Mouse (Mus musculus): ENCODE data around the gene Olfr1217. TPM values are rescaled to one million over a fixed set of nuclear protein-coding genes. Genes with fewer than 3 reads are reported as not detected.

Gene Olfr1217
- polyA plus RNA-seq, 1 experiment from 2014 or later = not detected

GRCm38 (mm10) chr2:88980181-88980580 lies 51.7 kb downstream of the Olfr1217 start, which contains the start of gene Gm13762:
Gene Gm13762, minus strand, starts transcription at chr2:88980281.
- no peak for DNase-seq (ENCODE audit: low spot score)
- WGBS = 78% methylated on average over 1 of the region's 1 CpGs
- no peaks in the 10 kb centered on the region for H3K4me1 ChIP-seq (ENCODE audit: insufficient read depth, low read depth, low read length)
- no peak within 1 kb of the TSS for H3K4me2 ChIP-seq (replicated peaks; ENCODE audit: low read depth, low read length)
- no peak for ATAC-seq
- no peaks in the 10 kb centered on the region for H3K27me3 ChIP-seq (replicated peaks; ENCODE audit: insufficient read depth, low read length)
- no peak within 1 kb of the TSS for H3K4me3 ChIP-seq (ENCODE audit: low read depth, low read length)
- H3K9ac ChIP-seq (replicated peaks; ENCODE audit: low read depth) = no peak within 1 kb of the TSS
- no peak within 1 kb of the TSS for H3K27ac ChIP-seq (ENCODE audit: low read length)
- TF ChIP-seq CTCF (IDR thresholded peaks at IDR 0.05) (no peak), EP300 (IDR thresholded peaks at IDR 0.05) (no peak)
- no peaks in the 10 kb centered on the region for H3K36me3 ChIP-seq (ENCODE audit: insufficient read depth, low read length)
- H3K9me3 ChIP-seq (ENCODE audit: low read length) = no peaks in the 10 kb centered on the region

Other genes starting within 250 kb of the Olfr1217 start
- gene Olfr1201, start 239.0 kb downstream of the Olfr1217 start, polyA plus RNA-seq (2015; fragmentation: Nextera tagmentation; extraction: Ambion mirVana) = not detected in 2 replicates
- not detected in 2 replicates for gene Olfr1202, start 217.6 kb downstream of the Olfr1217 start, polyA plus RNA-seq (2015; fragmentation: Nextera tagmentation; extraction: Ambion mirVana)
- gene Olfr1205, start 202.3 kb downstream of the Olfr1217 start, polyA plus RNA-seq (2015; fragmentation: Nextera tagmentation; extraction: Ambion mirVana) = not detected in 2 replicates
- not detected in 2 replicates for gene Olfr1204, start 182.8 kb downstream of the Olfr1217 start, polyA plus RNA-seq (2015; fragmentation: Nextera tagmentation; extraction: Ambion mirVana)
- not detected in 2 replicates for gene Olfr1206, start 168.8 kb downstream of the Olfr1217 start, polyA plus RNA-seq (2015; fragmentation: Nextera tagmentation; extraction: Ambion mirVana)
- not detected in 2 replicates for gene Olfr1208, start 129.8 kb downstream of the Olfr1217 start, polyA plus RNA-seq (2015; fragmentation: Nextera tagmentation; extraction: Ambion mirVana)
- gene Olfr1209, start 116.9 kb downstream of the Olfr1217 start, polyA plus RNA-seq (2015; fragmentation: Nextera tagmentation; extraction: Ambion mirVana) = not detected in 2 replicates
- not detected in 2 replicates for gene Olfr1211, start 94.0 kb downstream of the Olfr1217 start, polyA plus RNA-seq (2015; fragmentation: Nextera tagmentation; extraction: Ambion mirVana)
- gene Olfr1212, start 78.1 kb downstream of the Olfr1217 start, polyA plus RNA-seq (2015; fragmentation: Nextera tagmentation; extraction: Ambion mirVana) = not detected in 2 replicates
- not detected in 2 replicates for gene Gm13762, start 51.8 kb downstream of the Olfr1217 start, polyA plus RNA-seq (2015; fragmentation: Nextera tagmentation; extraction: Ambion mirVana)
- gene Olfr1214, start 39.4 kb downstream of the Olfr1217 start, polyA plus RNA-seq (2015; fragmentation: Nextera tagmentation; extraction: Ambion mirVana) = not detected in 2 replicates
- gene Olfr1215, start 25.1 kb downstream of the Olfr1217 start, polyA plus RNA-seq (2015; fragmentation: Nextera tagmentation; extraction: Ambion mirVana) = not detected in 2 replicates
- gene Olfr1216, start 13.7 kb downstream of the Olfr1217 start, polyA plus RNA-seq (2015; fragmentation: Nextera tagmentation; extraction: Ambion mirVana) = not detected in 2 replicates
- gene Olfr1218, start 29.1 kb upstream of the Olfr1217 start, polyA plus RNA-seq (2015; fragmentation: Nextera tagmentation; extraction: Ambion mirVana) = not detected in 2 replicates
- not detected in 2 replicates for gene Olfr1219, start 51.4 kb upstream of the Olfr1217 start, polyA plus RNA-seq (2015; fragmentation: Nextera tagmentation; extraction: Ambion mirVana)
- gene Olfr1220, start 74.8 kb upstream of the Olfr1217 start, polyA plus RNA-seq (2015; fragmentation: Nextera tagmentation; extraction: Ambion mirVana) = not detected in 2 replicates
- not detected in 2 replicates for gene Olfr1221, start 85.2 kb upstream of the Olfr1217 start, polyA plus RNA-seq (2015; fragmentation: Nextera tagmentation; extraction: Ambion mirVana)
- not detected in 2 replicates for gene Olfr1222, start 101.0 kb upstream of the Olfr1217 start, polyA plus RNA-seq (2015; fragmentation: Nextera tagmentation; extraction: Ambion mirVana)
- not detected in 2 replicates for gene Olfr1223, start 119.5 kb upstream of the Olfr1217 start, polyA plus RNA-seq (2015; fragmentation: Nextera tagmentation; extraction: Ambion mirVana)
- not detected in 2 replicates for gene Olfr1224-ps1, start 132.0 kb upstream of the Olfr1217 start, polyA plus RNA-seq (2015; fragmentation: Nextera tagmentation; extraction: Ambion mirVana)
- not detected in 2 replicates for gene Olfr1225, start 142.6 kb upstream of the Olfr1217 start, polyA plus RNA-seq (2015; fragmentation: Nextera tagmentation; extraction: Ambion mirVana)
- not detected in 2 replicates for gene Olfr1226, start 168.0 kb upstream of the Olfr1217 start, polyA plus RNA-seq (2015; fragmentation: Nextera tagmentation; extraction: Ambion mirVana)
- gene Olfr1228, start 222.0 kb upstream of the Olfr1217 start, polyA plus RNA-seq (2015; fragmentation: Nextera tagmentation; extraction: Ambion mirVana) = not detected in 2 replicates

Measured in lung, postnatal 0 days (tissue).